Mouse (Mus musculus): ENCODE measurements around the gene Itgb4. TPM values are rescaled to one million over a fixed set of nuclear protein-coding genes. Genes with fewer than 3 reads are reported as not detected.
A peak's percentile ranks its signal among the peaks of the same experiment; 100 is the strongest.

Gene Itgb4
- total and polyA plus RNA-seq, 3 experiments: 0.69 to 0.85 TPM; not detected in 1

DNA sequence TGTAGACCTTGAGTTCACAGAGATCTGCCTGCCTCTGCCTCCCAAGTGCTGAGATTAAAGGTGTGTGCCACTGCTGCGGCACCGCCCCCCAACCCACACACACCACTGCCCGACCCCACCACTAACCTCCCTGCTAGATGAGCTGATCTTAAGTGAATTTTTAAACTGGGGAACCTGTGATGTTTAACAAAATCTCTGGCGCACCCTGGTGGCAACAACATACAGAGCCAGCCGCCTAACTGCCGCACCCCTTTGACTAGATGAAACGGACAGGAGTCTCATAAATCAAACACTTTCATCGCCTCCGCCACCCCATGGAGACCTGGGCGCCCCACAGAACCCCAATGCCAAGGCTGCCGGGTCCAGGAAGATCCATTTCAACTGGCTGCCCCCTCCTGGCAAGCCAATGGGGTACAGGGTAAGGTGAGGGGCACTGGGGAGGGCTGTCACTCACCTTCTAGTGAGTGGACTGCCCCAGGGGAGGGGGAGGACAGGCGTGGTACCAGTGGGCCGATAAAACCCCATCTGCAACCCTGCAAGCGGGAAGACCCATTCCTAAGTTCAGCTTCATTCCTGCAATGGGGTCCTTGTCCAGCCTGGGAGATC lies 25.1 kb downstream of the Itgb4 start:
- H3K9ac ChIP-seq (ENCODE audit: control insufficient read depth, low read depth, low read length, poor library complexity, severe bottlenecking): peak overlapping the region; percentile 48
- no peaks in the 10 kb centered on the region for H3K9me3 ChIP-seq (replicated peaks; ENCODE audit: insufficient read depth, low read length)
- H3K4me1 ChIP-seq (ENCODE audit: control insufficient read depth in 1 of 2, insufficient read depth in 2 of 2, low read length in 2 of 2): peaks cover 6 to 14% of the 10 kb centered on the region in 2 experiments
- peak overlapping the region; percentile 5 to 33; a peak in 3 of 4 replicates for H3K4me3 ChIP-seq (ENCODE audit: control insufficient read depth in 1 of 2, insufficient read depth in 1 of 2, low read depth in 2 of 2, low read length in 2 of 2)
- peaks cover 0 to 8% of the 10 kb centered on the region in 2 experiments; a peak in 2 of 4 replicates for H3K36me3 ChIP-seq (ENCODE audit: control insufficient read depth in 1 of 2, insufficient read depth in 2 of 2, low read length in 2 of 2)
- peak; percentile 93 for DNase-seq (ENCODE audit: low read depth, low spot score)
- no peak overlapping the region for H3K27ac ChIP-seq (ENCODE audit: control insufficient read depth, low read depth, low read length)
- no peaks in the 10 kb centered on the region for H3K27me3 ChIP-seq (ENCODE audit: control insufficient read depth in 1 of 2, insufficient read depth in 2 of 2, low read length in 2 of 2)
- no peaks in the 10 kb centered on the region for H3K79me2 ChIP-seq (ENCODE audit: control insufficient read depth, insufficient read depth, low read length, poor library complexity)
- TF ChIP-seq KAT2A (conservative IDR thresholded peaks at IDR 0.05; ENCODE audit: low read depth, low read length) (no peak), EP300 (IDR thresholded peaks at IDR 0.05; ENCODE audit: low read depth in 1 of 2, low read length in 2 of 2) (no peak; a peak in 1 of 4 replicates), GABPA (IDR thresholded peaks at IDR 0.05; ENCODE audit: low read depth, low read length) (no peak), CHD2 (IDR thresholded peaks at IDR 0.05; ENCODE audit: low read length) (no peak), MAX (IDR thresholded peaks at IDR 0.05; ENCODE audit: low read length) (no peak), UBTF (IDR thresholded peaks at IDR 0.05; ENCODE audit: borderline replicate concordance, insufficient read depth, low read depth, low read length) (no peak), USF2 (IDR thresholded peaks at IDR 0.05; ENCODE audit: borderline replicate concordance in 1 of 2, insufficient read depth in 1 of 2, low read depth in 1 of 2, low read length in 2 of 2) (no peak), ZNF384 (IDR thresholded peaks at IDR 0.05; ENCODE audit: low read depth, low read length) (peak; percentile 30; the same call in 1 of the 2 replicates), ZKSCAN1 (IDR thresholded peaks at IDR 0.05; ENCODE audit: low read depth, low read length) (no peak), MAZ (IDR thresholded peaks at IDR 0.05; ENCODE audit: low read depth, low read length) (peak; percentile 60), SIN3A (IDR thresholded peaks at IDR 0.05; ENCODE audit: low read length) (peak; percentile 53; the same call in 1 of the 2 replicates), POLR2A (IDR thresholded peaks at IDR 0.05; ENCODE audit: control insufficient read depth in 1 of 2, insufficient read depth in 1 of 2, low read depth in 1 of 2, low read length in 2 of 2, poor library complexity in 1 of 2) (no peak), ZMIZ1 (IDR thresholded peaks at IDR 0.05; ENCODE audit: low read depth, low read length) (no peak), MYB (IDR thresholded peaks at IDR 0.05; ENCODE audit: low read depth, low read length) (no peak), ELF1 (IDR thresholded peaks at IDR 0.05; ENCODE audit: low read depth, low read length) (no peak), TCF12 (IDR thresholded peaks at IDR 0.05; ENCODE audit: low read depth, low read length) (0 out of 2 replicates have a peak, but pooled peaks have one; percentile 27), CHD1 (IDR thresholded peaks at IDR 0.05; ENCODE audit: low read depth, low read length) (no peak), USF1 (IDR thresholded peaks at IDR 0.05; ENCODE audit: low read depth, low read length) (no peak), ETS1 (IDR thresholded peaks at IDR 0.05; ENCODE audit: low read depth, low read length) (no peak), ZC3H11A (IDR thresholded peaks at IDR 0.05; ENCODE audit: low read depth, low read length) (peak; percentile 82), TAL1 (IDR thresholded peaks at IDR 0.05; ENCODE audit: low read length) (no peak), MAFK (IDR thresholded peaks at IDR 0.05; ENCODE audit: borderline replicate concordance, low read depth, low read length) (no peak), POLR2AphosphoS2 (IDR thresholded peaks at IDR 0.05; ENCODE audit: low read length) (no peak), HCFC1 (IDR thresholded peaks at IDR 0.05; ENCODE audit: low read depth, low read length) (no peak), MYC (IDR thresholded peaks at IDR 0.05; ENCODE audit: low read depth, low read length) (no peak), MXI1 (IDR thresholded peaks at IDR 0.05; ENCODE audit: low read depth, low read length) (no peak), RCOR1 (IDR thresholded peaks at IDR 0.05; ENCODE audit: low read depth, low read length) (0 out of 2 replicates have a peak, but pooled peaks have one; percentile 49), RAD21 (IDR thresholded peaks at IDR 0.05; ENCODE audit: low read depth, low read length) (peak; percentile 89), MEF2A (IDR thresholded peaks at IDR 0.05; ENCODE audit: extremely low read depth, insufficient replicate concordance, low read depth, low read length, poor library complexity, severe bottlenecking) (no peak), E2F4 (IDR thresholded peaks at IDR 0.05; ENCODE audit: borderline replicate concordance, low read depth, low read length) (no peak), NRF1 (IDR thresholded peaks at IDR 0.05; ENCODE audit: insufficient read depth, low read depth, low read length, poor library complexity, severe bottlenecking) (no peak), TBP (IDR thresholded peaks at IDR 0.05; ENCODE audit: low read depth, low read length) (peak; percentile 19; the same call in 1 of the 2 replicates), NELFE (IDR thresholded peaks at IDR 0.05; ENCODE audit: low read depth, low read length) (no peak), JUND (IDR thresholded peaks at IDR 0.05; ENCODE audit: low read depth, low read length) (no peak), CTCF (IDR thresholded peaks at IDR 0.05 in 2 of 3, conservative IDR thresholded peaks at IDR 0.05 in 1 of 3; ENCODE audit: control insufficient read depth in 1 of 3, insufficient read depth in 1 of 3, low read depth in 2 of 3, low read length in 3 of 3, poor library complexity in 1 of 3, severe bottlenecking in 1 of 3) (peak; percentile 54 to 96 (median 87)), BHLHE40 (IDR thresholded peaks at IDR 0.05; ENCODE audit: borderline replicate concordance, low read depth, low read length) (peak; percentile 15; the same call in 1 of the 2 replicates), SMC3 (IDR thresholded peaks at IDR 0.05; ENCODE audit: low read depth, low read length) (peak; percentile 94)

All from MEL (cell line).